In genomic region chr13:83076611-83077010, GRCm38 (mm10) we compare ENCODE assay signal across 16 mouse cellular contexts.
"Had no signal": no experiment of that assay in that cellular context is flagged by ENCODE, and none has a peak within 500 bp of the region (broad histone marks: within the 10 kb centered on the region; RNA-seq: fewer than 3 reads in every experiment).

No protein-coding gene starts in this region.

- H3K4me3 ChIP-seq: limb, embryonic 15.5 days; megakaryocyte, embryonic 14.5 days; midbrain, embryonic 10.5 days; midbrain, embryonic 13.5 days had no signal

- DNase-seq: kidney, adult 18-20 months; kidney, postnatal 10 days; kidney, postnatal 36 days; layer of hippocampus, postnatal 36 days; liver, postnatal 0 days; lung, embryonic 14.5 days; thymus, adult 18-20 months; thymus, postnatal 36 days had no signal

- H3K4me2 ChIP-seq: limb, embryonic 15.5 days; liver, embryonic 11.5 days; lung, embryonic 14.5 days; midbrain, embryonic 13.5 days had no signal

- H3K27ac ChIP-seq: limb, embryonic 15.5 days; liver, embryonic 14.5 days; midbrain, embryonic 10.5 days; midbrain, embryonic 13.5 days had no signal

- H3K9me3 ChIP-seq: limb, embryonic 15.5 days; megakaryocyte, embryonic 14.5 days; midbrain, embryonic 10.5 days; midbrain, embryonic 13.5 days had no signal

- H3K9ac ChIP-seq: limb, embryonic 15.5 days; liver, embryonic 14.5 days; liver, postnatal 0 days; lung, embryonic 14.5 days; midbrain, embryonic 13.5 days had no signal

- ATAC-seq: liver, postnatal 0 days; lung, postnatal 0 days; midbrain, embryonic 13.5 days; midbrain, embryonic 16.5 days had no signal

- H3K4me1 ChIP-seq: limb, embryonic 15.5 days; midbrain, embryonic 13.5 days had no signal

- H3K27me3 ChIP-seq: limb, embryonic 15.5 days; megakaryocyte, embryonic 14.5 days; midbrain, embryonic 13.5 days had no signal

- H3K36me3 ChIP-seq: limb, embryonic 15.5 days; midbrain, embryonic 10.5 days; midbrain, embryonic 13.5 days had no signal
